Mouse (Mus musculus): ENCODE results near the gene Cnot3.
"Not testable (repeated sequence)": the region's sequence is repeated elsewhere in the genome, so short reads cannot be mapped to it uniquely, and the experiment has no call there.

DNA sequence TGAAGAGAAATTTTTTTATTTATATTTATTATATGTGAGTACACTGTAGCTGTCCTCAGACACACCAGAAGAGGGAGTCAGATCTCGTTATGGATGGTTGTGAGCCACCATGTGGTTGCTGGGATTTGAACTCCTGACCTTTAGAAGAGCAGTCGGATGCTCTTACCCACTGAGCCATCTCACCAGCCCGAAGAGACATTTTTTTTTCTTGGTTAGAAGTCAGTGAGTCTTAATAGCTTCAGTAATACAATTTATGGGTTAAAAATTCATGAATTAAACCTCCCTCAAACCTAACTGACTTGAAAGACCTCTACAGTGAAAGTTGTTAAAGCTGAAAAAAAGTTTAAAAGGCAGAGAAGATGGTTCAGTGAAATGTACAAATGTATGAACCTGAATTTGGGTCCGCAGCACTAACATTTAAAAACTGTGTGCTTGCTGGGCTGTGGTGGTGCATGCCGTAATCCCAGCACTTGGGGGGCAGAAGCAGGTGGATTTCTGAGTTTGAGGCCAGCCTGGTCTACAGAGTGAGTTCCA, 63.4 kb downstream of the Cnot3 start:
- TF ChIP-seq CTCF (IDR thresholded peaks at IDR 0.05; ENCODE audit: low read depth); EP300 (optimal IDR thresholded peaks at IDR 0.05): not testable (repeated sequence)
